Mouse (Mus musculus) cerebellum, adult (tissue): ENCODE measurements around the gene 1700020L24Rik.

Source experiments
- ATAC-seq: cut with Nextera tagmentation; 2 replicates; pipeline ENCODE4 v1.9.2; 2017; ENCODE audit warnings: mild to moderate bottlenecking, moderate library complexity, mixed read lengths; ENCODE audit not compliant: insufficient number of reproducible peaks, low FRiP score, low TSS enrichment

1700020L24Rik gene

DNA sequence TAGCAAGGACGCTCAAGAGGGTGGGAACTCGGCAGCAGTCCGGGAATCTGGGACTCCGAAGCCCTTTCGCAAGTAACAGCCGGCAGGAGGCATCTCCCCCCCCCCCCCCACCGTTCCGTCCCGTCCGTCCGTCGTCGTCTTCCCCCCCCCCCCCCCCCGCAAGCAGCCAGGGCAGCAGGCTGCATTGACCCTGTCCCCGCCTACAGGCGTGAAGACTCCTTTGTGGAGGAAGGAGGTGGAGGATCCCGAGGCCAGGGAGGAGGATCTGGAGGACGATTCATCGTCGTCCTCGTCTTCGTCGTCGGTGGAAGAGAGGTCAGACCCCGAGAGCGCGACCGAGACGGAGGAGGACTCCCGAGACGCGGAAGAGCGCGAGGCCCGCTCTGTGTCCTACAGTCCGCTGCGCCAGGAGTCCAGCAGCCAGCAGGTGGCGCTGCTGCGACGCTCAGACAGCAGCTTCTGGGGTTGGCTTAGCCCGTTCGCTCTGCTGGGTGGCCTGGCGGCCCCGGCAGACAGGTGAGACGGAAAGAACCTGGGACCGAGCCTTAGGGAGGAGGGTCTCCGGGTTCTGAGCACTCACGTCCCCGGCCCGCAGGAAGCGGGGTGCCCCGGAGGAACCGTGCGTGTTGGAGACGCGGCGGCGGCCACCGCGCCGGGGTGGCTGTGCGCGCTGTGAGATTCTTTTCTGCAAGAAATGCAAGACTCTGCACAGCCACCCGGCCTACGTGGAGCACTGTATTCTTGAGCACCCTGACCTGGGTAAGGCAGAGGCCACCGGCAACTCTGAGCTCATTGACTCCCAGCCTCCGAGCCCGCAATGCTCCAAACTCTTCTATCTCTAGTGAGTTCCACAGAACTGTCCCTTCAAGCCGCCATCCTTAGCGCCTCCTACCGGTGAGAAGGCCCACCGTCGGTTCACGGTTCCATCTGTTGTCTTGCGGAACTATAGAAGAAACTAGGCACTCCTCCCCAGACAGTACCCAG lies 2.9 kb downstream of the 1700020L24Rik start:
- peak; percentile 83 for ATAC-seq

DNA sequence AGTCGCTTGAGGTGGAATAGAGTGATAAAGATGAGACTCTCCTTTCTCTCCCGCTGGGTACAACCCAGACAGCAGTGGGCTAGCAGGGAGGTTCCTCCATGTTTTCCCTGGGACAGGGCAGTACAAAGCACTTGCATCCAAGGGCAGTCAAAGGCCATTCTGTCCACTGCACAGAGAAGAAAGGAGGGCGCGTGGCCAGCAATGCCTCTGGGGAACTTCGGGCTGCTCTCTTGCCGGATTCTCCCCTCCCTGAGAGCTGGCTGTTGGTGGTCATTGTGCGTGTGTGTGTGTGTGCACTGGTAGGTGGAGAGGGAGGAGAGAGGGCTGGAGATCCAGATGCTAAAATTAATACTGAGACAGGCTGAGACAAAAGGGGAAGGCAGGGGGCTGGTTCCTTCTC lies 3.8 kb downstream of the 1700020L24Rik start:
- ATAC-seq, result no peak

GRCm38 (mm10) chr11:83442596-83443267 lies 5.3 kb downstream of the 1700020L24Rik start:
- peak; percentile 43; the same call in 1 of the 2 replicates for ATAC-seq

- no peak for ATAC-seq
These were observed 6.3 kb downstream of the 1700020L24Rik start for GRCm38 (mm10) chr11:83443824-83444223.

GRCm38 (mm10) chr11:83445001-83445400 lies 7.5 kb downstream of the 1700020L24Rik start:
- ATAC-seq, result no peak

DNA sequence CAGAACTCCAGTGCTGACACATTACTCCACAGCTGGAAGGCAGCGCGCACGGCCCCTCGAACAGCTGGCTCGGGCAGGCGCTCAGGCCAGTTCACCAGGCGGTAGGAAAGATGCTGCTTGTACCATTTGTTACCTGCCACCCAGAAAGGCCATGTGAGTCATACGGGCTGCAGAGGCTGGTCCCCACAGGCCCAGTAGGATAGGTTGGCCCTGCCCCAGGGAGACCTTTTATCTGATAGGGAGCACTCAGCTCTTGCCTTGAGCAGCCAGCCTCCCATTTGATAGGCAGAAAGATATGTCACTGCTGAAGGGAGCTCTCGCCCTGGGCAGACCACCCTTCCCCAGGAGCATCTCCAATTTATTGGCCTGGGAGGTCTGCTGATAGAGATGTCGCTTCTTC lies 10.1 kb downstream of the 1700020L24Rik start:
- ATAC-seq, result no peak

DNA sequence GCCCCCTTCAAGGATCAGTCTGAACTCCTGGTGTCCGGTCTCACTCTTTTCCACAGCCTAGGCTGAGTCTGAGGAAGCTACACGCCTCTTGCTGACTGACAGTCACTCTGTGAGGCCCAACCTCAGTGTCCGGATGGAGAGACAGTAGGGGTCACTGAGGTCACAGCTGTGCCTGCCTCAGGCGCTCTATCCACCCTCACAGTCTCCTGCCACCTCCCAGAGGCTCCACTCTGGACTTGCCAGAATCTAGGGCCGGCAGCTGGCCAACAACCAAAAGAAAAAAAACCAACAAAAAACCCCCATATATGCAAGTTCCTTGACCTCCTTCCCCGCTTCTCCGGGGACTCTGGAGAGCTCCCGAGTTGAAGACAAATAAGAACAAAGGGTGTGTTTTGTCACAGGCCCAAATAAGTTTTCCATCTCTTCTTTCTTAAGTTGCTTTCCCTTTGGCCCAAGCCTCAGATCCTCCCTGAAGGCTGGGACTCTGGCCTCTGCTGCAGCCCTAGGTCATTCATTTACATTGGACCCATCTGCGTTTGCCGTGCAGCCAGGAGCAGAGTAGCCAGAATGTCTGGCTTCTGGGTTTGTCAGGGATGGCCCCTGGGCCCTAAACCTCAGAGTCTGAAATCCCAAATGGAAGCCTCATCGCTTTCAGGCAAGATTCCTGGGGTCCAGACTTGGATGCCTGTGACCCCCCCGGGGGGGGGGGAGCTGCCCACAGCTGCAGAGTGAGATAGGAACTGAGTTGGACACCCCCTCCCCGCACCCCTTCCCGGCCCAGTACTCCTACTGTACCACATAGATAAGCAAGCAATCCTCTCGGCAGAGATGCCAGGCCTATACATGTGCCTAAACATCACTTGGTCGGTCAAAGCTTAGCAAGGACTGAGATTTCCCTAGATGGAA lies 10.8 kb downstream of the 1700020L24Rik start:
- no peak for ATAC-seq

DNA sequence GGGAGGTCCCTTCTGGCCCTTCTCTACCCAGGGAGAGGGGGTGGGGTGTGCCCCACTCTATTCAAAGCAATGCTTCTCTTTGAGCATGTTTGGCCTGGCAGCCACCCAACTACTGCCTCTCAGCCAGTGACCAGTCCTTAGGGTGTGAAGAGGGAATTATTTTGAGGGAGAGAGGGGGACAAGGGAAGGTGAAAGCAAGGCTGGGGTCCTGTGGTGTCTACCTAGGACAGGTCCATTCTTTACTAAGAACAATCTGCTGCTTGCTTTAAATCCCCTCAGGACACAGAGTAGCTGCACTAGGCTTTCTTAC lies 11.4 kb downstream of the 1700020L24Rik start:
- no peak for ATAC-seq

- ATAC-seq, result no peak
These were observed 11.8 kb downstream of the 1700020L24Rik start for GRCm38 (mm10) chr11:83449298-83449697.

GRCm38 (mm10) chr11:83450550-83450949 lies 13.1 kb downstream of the 1700020L24Rik start:
- no peak for ATAC-seq

GRCm38 (mm10) chr11:83451281-83451680 lies 13.8 kb downstream of the 1700020L24Rik start:
- ATAC-seq, result no peak; the same call in 1 of the 2 replicates

DNA sequence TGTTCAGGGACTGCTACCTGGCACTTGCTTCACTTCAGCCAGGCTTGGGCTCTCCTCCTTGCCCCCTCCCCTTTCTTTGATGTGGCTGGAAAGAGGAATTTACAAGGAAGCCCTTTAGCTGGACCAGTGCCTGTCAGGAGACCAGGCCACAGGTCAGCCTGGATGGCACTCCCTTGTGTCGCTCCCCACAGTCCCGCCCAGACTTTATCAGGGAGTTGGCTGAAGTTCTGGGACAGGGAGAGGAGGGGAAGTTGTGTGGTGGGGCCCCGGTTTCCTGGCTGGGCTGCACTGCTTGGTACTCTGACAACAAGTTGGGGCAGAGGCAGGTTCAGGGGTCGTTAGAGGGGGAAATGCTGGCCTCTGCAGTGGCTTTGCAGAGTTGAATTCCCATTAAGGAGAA lies 17.1 kb downstream of the 1700020L24Rik start:
- no peak for ATAC-seq

DNA sequence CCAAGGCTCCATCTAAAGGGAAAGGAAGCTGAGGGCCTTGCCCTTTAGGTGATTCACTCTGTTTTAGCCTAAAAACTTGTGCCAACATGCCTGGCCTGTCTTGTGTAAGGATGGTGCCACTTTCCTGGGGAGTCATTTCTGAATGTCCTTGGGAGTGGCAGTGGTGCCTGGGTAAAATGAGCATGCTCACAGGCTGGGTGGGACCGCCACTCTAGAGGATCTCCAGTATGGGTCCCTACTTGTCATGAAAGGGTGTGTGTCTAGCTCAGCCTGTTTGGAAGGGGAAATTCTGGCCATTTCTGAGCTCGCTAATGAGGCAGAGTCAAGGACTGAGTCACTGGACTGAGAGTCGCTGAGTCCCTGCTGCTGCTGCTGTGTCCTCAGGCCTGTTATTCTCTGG lies 18.1 kb downstream of the 1700020L24Rik start:
- ATAC-seq, result no peak

GRCm38 (mm10) chr11:83457257-83457656 lies 19.8 kb downstream of the 1700020L24Rik start:
- no peak for ATAC-seq

DNA sequence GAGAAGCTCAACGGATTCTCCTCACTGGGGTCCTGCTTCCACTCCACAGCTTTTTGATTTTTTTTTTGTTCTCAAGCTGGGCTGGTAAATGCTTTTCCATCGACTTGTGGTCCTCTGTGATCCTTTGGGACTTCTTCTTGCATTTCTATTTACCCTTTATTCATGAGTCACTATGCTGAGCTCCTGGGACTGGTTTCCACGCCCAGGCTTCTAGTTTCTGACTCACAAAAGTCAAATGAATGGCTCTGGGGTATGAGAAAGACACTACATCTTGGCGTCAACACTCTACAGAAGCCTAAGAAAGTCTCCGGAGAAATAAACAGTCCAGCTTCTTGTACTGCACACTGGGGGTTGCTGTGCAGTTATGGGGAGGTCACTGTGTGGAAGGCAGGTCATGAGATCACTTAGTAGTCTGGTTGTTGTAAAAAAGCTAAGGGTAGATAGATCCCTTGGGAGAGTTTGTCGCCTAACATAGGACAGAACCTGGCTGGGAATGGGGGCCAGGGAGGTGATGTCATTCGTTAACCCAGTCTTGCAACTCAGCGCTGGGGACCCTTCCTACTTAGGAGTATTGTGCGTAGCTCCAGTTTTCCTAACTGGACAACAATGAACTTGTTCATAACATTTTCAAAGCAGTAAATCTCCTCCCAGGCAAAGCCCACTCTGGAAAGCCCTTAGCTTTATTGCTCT lies 20.6 kb downstream of the 1700020L24Rik start:
- ATAC-seq, result no peak

DNA sequence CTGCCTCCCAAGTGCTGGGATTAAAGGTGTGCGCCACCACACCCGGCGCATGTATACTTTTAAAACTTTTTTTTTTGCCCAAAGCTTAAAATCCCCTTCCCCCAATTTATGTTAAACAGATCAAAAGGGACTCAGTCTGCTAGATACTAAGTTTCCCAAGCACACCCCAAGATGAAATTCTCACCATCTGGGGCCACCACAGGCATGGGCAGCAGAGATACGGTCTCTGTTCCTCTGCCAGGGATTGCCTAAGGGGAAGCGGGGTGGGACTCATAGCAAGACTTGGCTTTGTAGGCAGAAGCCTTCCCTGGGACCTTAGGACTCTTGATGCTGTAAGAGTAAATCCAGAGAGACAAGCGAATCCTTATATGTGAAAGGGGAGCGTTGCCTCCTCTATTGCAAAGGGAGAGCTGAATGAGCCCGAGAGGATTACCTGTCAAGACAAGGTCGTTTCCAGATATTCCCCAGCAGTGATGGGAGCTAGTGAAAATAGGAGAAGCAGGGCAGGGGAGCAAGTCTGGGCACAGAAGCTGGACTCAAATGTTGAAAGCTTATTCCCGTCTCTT lies 24.1 kb downstream of the 1700020L24Rik start:
- no peak for ATAC-seq

DNA sequence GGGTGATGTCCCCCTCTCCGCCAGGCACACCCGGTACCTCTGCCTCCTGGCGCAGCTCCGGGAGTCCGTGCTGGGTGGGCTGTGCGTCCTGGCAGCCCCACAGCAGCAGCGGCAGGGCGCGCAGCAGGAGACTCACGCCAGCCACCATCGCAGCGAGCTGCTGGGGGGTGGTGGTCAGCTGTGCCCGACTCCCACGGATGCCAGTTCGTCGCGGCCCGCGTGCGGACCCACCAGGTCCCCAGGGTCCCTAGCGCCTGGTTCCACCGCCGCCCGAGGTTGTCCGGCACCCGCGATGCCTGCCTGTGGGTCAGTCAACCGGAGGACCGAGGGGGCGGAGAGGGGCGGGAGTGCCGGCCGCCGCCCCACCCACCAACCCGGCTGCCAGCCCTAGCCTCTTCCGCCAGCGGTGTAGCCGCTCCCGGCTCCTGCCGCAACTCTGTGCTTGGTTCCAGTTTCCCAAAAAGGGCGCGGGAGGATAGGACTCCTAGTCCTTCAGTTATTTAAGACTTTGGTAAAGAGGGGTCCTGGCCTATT lies 25.3 kb downstream of the 1700020L24Rik start, which contains the start of gene Mmp28:
Gene Mmp28, minus strand, starts transcription at position 361 of the 534 bp plus-strand sequence.
- 0 out of 2 replicates have a peak, but pooled peaks have one; percentile 45 for ATAC-seq

DNA sequence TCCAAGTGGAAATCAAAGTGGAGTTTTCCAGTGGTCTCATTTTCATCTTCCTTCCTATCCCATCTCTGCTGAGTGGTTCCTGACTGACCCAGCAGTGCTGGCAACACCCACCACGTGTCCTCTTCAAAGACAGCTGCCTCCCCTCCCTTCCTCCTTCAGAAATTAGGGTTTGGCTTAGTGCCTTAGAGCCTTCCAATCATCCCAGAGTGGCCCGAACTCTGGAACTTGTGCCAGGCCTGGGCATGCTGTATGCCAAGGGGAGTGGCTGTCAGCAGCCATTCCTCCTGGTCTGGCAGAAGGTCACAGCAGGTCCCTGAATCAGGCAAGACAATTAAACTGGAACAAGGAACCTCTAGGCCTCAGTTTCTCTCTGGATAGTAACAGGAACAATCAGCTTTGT lies 28.5 kb downstream of the 1700020L24Rik start:
- peak; percentile 78 for ATAC-seq

GRCm38 (mm10) chr11:83467120-83467652 lies 29.7 kb downstream of the 1700020L24Rik start:
- no peak for ATAC-seq
